Mouse (Mus musculus): ENCODE measurements at regions not wholly inside any gene's neighbourhood (a gene's known extent, or its start where the extent isn't known, plus 50 kb on each side); places are given as distances from the start of the nearest gene placed in this dataset.
A peak's percentile ranks its signal among the peaks of the same experiment; 100 is the strongest.

DNA sequence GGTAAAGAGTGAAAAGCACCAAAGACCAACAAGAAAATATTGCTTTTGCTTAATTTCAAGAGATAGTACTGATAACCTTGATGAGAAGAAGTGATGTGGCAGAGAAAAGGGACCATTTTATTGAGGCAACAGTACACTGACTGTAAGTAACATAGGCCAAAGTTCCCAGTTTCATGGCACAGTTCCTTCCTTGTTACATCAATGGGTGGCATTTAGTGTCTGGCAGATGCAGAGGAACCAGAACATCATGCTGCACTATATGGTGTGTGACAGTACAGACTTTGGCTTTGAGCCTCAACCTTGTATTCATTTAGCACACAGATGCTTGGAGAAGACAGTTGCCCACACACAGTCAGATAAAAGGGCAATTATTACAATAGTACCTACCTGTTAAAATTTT lies 123.7 kb upstream of the Tent5a start:
- no peak for DNase-seq

DNA sequence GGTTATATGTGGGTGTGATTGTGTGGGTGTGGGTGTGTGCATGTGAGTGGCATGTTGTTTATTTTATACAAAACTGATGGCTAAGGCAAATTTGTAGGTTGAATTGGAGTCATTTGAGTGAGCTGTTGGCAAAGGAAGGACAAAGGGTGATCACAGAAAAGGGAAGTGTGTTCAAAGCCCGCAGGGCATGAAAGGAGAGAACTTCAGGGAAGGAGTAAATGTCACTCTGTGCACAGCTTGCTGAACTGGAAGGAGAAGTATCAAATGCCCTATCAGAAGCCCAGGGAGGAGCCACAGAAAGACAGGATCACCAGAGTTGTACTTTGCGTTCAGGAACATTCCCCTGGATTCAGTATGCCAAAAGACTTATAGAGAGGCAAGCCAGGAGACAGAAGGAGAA lies 122.3 kb upstream of the Tent5a start:
- DNase-seq: no peak

- no peak for DNase-seq
These were observed 115.8 kb upstream of the Tent5a start for GRCm38 (mm10) chr9:85442761-85443505.

DNA sequence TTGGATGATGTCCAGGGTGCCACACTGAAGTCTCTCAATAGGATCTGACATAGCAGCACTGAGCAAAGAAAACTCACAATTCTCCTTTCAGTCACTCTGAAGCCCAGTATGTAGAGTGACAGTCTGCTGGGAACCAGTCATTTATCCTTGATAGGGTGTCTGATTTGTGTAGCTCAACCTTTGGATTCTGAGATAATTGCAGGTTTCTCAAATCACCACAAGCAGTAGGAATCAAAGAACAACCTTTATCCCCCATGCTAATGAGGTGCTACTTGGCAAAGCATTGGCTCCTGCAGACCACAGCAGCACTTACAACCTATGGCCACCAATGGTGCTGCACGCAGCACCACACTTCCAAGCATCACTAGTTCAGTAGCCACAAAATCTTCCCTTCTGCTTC lies 112.5 kb upstream of the Tent5a start:
- DNase-seq: no peak

GRCm38 (mm10) chr9:85432220-85432619 lies 105.1 kb upstream of the Tent5a start:
- no peak for DNase-seq

DNA sequence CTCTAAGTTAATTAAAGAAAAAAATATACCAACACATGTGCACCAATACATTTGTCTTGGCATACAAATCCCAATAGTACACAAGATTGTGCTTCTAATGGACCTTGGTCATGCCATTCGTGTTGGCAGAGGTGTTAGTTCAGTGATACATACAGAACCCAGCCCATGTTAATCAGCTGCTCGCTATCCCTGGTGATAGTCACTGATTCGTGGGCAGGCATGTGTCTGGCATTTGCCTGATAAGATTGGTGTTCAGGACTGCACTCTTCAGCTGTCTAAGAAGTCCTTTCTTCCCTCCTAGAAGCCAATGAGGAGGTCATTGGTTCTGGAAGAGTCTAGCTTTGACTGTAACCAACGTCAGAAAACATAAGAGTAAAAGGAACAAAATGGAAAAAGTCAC lies 99.7 kb upstream of the Tent5a start:
- DNase-seq: no peak

GRCm38 (mm10) chr9:85423908-85424307 lies 96.8 kb upstream of the Tent5a start:
- no peak for DNase-seq

DNA sequence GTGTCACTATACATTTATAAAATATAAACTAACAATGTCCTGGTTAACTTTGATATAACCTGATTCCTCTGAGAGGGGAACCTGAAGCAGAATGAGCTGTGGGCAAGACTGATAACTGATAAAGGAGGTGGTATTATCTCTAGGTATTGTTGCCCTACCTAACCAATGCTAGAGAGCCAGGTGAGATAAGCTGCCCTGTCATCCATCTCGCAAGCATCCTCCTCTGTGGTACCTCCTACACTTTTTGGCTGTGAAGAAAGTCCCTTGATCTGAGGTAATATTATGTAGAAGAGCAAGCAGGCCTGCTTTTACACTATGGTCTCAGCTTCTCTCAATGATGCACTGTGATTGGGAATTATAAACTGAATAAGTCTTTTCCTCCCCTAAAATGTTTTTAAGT lies 87.2 kb upstream of the Tent5a start:
- no peak for DNase-seq

- no peak for DNase-seq
These were observed 86.7 kb upstream of the Tent5a start for GRCm38 (mm10) chr9:85413813-85414212.

DNA sequence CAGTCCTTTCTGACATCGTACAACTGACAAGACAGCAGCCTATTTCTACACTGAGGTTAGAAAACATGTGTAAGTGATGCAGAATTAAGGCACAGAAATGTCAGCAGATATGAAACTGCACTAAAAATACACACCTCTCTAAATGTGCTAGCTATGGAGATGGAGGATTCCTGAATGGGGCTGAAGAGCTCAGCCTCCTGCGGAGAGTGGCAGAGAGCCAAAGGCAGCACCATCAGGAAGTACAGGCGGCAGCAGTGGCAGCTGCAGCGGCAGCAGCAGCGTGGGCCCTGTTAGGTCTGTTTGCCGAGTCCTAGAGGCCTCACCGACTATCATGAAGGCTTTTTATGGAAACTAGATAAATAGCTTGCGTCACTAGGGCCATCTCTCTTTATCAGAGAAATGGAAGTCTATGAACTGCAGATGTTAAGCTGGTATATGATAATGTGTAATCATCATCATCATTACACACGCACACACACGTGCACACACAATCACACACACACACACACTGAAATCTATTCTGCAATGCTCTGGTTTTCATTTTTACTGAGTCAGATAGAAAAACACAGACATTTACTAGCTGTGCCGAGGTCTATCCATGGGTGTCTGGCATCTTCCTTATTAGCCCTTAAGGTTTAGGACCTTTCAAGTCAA lies 83.6 kb upstream of the Tent5a start:
- DNase-seq: peak; percentile 54

- no peak for DNase-seq
These were observed 82.9 kb upstream of the Tent5a start for GRCm38 (mm10) chr9:85409974-85410506.

DNA sequence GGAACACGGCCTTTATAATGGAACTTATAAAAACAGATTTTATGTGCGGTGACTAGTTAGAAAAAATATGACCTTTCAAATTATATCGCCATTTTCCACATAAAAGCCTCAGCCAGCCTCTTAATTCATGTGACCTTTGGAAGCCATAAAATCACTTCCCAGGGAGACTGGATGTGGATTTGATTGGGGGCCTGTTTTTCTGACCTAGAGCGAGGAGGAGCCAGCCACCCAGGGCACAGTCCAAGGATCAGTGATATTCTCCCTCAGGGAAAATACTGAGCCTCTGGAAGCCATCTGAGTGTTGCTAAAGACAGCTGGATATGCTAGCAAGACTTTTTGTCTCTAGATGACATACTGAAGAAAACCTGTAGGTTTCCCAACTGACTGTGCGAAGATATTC lies 81.3 kb upstream of the Tent5a start:
- DNase-seq: no peak

DNA sequence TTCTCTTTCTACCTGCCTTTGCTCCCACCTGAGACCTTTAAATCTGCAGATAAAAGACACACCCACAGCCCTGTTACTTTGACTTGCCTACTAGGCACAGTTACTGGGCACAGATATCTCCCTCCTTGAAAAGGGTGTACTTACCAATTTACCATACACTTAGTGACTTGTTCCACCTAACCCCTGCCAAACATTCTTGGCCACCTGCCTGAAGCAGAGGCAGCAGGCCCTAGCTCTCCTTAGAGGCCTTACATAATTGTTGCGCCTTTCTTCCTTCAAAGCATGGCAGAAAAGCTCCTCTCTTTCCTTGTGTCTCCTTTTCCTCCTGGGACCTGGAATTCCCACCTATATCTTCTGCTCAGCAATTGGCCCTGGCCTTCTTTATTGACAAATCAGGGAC lies 80.4 kb upstream of the Tent5a start:
- DNase-seq: peak; percentile 30

DNA sequence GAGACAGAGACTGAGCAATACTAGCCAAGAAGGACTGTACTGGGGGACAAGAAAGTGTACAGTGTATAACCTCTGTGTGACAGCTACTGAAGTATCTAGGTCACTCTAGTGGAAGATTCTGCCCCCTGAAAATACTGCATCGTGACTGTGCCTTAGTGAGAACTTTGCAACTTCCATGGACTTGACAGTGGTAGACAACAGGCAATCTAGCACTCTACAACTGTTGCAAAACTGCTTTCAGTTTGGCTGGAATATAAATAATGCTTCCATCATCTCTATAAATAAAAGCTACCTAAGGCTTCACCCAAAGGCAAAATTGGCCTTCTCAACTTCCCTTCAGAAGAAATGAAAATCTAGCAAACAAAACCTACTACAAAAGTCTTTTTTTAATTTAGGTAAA lies 74.6 kb upstream of the Tent5a start:
- DNase-seq: no peak

- no peak for DNase-seq
These were observed 73.6 kb upstream of the Tent5a start for GRCm38 (mm10) chr9:85400600-85401313.

DNA sequence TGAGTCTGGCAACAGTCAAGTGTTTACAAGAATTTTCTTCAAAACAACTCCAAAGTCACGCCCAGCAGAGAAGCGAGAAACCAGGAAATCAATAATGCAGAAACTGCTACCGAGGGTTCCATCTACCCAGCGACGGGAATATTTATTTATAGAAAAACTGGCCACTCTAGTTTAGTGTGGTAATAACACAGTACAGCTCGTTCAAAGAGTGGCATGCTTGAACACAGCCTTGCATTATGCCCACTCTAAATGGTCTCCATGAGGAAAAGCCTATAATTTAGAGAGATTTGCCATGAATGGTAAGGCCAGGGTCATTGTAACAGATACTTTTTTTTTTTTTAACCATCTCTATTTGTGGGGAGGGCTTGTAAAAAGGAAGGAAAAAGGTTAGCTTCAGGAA lies 67.8 kb upstream of the Tent5a start:
- no peak for DNase-seq

GRCm38 (mm10) chr9:85391283-85391682 lies 64.1 kb upstream of the Tent5a start:
- no peak for DNase-seq

DNA sequence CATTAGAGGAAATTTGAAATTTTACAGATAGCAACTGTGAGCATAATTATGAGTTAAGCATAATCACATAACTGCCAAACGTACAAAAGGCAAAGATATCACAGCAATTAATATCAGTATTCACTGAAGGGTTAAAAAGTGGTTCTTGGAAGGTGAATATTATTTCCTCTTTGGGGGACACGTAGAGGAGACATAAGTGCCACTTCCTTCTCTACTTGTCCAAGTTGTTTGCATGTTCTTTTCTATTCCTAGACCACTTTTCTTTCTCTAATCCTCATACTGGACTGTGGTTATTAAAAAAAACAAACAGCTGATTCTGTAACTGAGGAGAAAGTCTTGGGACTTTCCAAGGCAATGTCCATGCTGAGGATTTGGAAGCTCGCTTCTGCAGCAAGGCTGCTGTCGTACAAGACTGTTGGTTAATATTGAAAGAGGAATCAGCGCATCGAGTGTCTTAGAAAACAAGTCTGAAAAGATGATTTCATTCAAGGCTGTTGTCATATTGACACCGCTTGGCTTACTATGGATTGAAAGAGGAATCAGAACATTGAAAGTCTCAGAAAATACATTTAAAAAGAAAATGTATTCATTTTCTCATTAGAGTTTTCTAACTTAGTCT lies 61.7 kb upstream of the Tent5a start:
- no peak for DNase-seq

DNA sequence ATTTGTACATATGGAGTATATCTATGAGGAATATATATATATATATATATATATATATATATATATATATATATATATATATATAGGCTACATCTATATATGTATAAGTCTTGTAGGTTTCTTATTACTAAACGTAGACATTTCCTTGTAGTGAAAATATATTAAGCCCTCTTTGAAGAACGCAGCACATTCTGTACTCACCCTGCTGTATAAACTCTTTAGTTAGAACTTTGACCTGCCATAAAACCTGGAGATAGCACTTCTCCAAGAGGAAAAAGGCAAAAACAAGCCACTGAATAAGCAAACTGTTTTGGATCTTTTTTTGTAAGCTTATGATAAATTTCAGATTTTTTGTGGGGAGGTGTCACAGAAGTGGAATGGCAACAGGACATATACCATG lies 55.3 kb upstream of the Tent5a start:
- no peak for DNase-seq

- no peak for DNase-seq
These were observed 53.6 kb upstream of the Tent5a start for GRCm38 (mm10) chr9:85380756-85381155.

DNA sequence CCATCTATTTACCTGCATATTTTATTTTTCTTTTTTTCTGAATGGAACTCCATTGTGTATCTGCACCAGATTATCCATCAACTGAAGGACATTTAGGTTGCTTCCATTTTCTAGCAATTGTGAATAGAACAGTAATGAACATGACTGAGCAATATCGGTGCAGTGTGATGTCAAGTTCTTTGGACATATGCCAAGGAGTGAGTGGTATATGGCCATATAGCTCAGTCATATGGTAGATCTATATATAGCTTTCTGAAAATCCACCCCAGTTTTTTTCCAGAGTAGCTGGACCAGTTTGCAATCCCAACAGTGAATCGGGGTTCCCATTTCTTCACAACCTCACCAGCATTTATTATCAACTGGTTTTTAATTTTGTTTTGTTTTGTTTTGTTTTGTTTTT lies 52.0 kb upstream of the Tent5a start:
- DNase-seq: no peak
